Mouse (Mus musculus) heart, adult 2 months (tissue): ENCODE measurements at regions not wholly inside any gene's neighbourhood (a gene's known extent, or its start where the extent isn't known, plus 50 kb on each side); places are given as distances from the start of the nearest gene placed in this dataset.

Source experiments
- DNase-seq, 2 experiments: peaks; one replicate each; pipeline ENCODE4 v3.0.0; 2021
- H3K27ac ChIP-seq: fragments of 200-600 bp; 2 replicates; pipeline ENCODE4 v1.8.1; 2022
- H3K27me3 ChIP-seq: fragments of 200-500 bp; 2 replicates; pipeline ENCODE4 v1.6.1; 2012; ENCODE audit warnings: mild to moderate bottlenecking, low read length, inconsistent platforms, mixed read lengths; ENCODE audit not compliant: control insufficient read depth, insufficient read depth
- H3K36me3 ChIP-seq: fragments of 200-500 bp; 2 replicates; pipeline ENCODE4 v1.6.1; 2012; ENCODE audit warnings: low read length, inconsistent platforms; ENCODE audit not compliant: control insufficient read depth, insufficient read depth
- H3K4me1 ChIP-seq: fragments of 200-500 bp; 2 replicates; pipeline ENCODE4 v1.6.1; 2011; ENCODE audit warnings: low read length; ENCODE audit not compliant: control insufficient read depth, insufficient read depth
- H3K4me3 ChIP-seq: fragments of 200-600 bp; 2 replicates; pipeline ENCODE4 v1.8.1; 2022
- H3K79me2 ChIP-seq: fragments of 200-500 bp; replicated peaks from 2 replicates; pipeline ENCODE4 v1.6.1; 2012; ENCODE audit warnings: mild to moderate bottlenecking, inconsistent platforms, low read length, moderate library complexity, mixed read lengths; ENCODE audit not compliant: control insufficient read depth, insufficient read depth
- H3K9ac ChIP-seq: fragments of 200-500 bp; 2 replicates; pipeline ENCODE4 v1.6.1; 2012; ENCODE audit warnings: low read depth, mild to moderate bottlenecking, control low read depth, inconsistent platforms, low read length, mixed read lengths
- CTCF ChIP-seq: fragments of 200-600 bp; IDR thresholded peaks from 2 replicates; pipeline ENCODE4 v1.8.1; 2022; ENCODE audit warnings: antibody characterized with exemption, mild to moderate bottlenecking, moderate library complexity
- EP300 ChIP-seq: fragments of 200-500 bp; IDR thresholded peaks from 2 replicates; pipeline ENCODE4 v1.6.1; 2011; ENCODE audit warnings: low read depth, low read length, control low read depth; ENCODE audit not compliant: insufficient read depth
- POLR2A ChIP-seq: fragments of 200-500 bp; IDR thresholded peaks from 2 replicates; pipeline ENCODE4 v1.6.1; 2011; ENCODE audit warnings: mild to moderate bottlenecking, low read depth, low read length, control low read depth; ENCODE audit not compliant: insufficient read depth
- WGBS: fragments of 180-500 bp; shearing (Covaris S2); methylation state at CpG from one replicate; pipeline ENCODE4 v1.1.7; 2018; 5-methylcytosine and 5-hydroxymethylcytosine counted together
- intact Hi-C: fragments of 180-260 bp; cut with DNase I; formaldehyde crosslinking; loops from one replicate; pipeline ENCODE4 v1.15.1; 2025

DNA sequence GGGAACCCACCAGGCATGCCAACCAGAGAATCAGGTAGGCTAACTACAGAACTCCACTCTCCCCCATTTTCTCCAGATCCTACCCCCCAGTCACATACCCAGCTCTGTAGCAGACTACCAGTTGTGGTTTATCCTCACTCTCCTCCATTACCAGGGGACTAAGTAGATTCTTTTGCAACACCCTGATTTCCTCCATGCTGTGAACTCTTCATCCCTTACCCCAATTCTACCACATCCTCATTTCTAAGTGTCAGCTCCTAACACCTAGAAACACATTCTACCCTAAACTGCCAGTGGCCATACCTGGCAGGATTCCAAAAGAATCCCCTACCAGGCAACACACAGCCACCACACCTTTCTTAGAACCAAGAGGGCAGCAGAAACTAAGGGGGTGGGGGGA is 310.9 kb downstream of the Kcnrg start:
- no peaks in the 10 kb centered on the region for H3K79me2 ChIP-seq
- intact Hi-C loops: no loop called here
- TF ChIP-seq EP300 (no peak), CTCF (no peak), POLR2A (no peak)
- no peaks in the 10 kb centered on the region for H3K4me1 ChIP-seq
- no peaks in the 10 kb centered on the region for H3K27me3 ChIP-seq
- H3K4me3 ChIP-seq: no peak overlapping the region
- H3K9ac ChIP-seq: no peak overlapping the region
- H3K27ac ChIP-seq: no peak overlapping the region
- H3K36me3 ChIP-seq: no peaks in the 10 kb centered on the region
- no peak for DNase-seq

DNA sequence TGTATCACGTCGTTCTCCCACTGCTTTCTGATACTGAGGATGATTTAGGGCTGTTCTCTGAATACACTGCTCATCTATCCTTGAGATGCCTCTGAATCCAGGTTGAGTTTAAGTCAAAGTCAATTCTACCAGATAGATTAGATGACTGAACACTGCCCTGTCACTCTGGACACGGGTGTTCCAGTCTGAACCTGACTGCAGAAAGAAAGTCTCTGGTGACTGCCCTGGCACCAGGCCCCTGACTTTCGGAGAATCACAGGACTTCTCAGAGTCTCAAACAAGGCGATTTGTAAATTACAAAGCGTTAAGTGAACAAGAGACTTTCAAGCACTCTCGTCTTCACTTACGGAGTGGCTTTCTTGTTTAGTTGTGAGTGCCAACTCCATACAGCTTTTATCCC is 324.6 kb downstream of the Kcnrg start:
- Histone ChIP-seq H3K9ac (no peak overlapping the region), H3K4me1 (no peaks in the 10 kb centered on the region), H3K4me3 (no peak overlapping the region), H3K36me3 (no peaks in the 10 kb centered on the region), H3K27me3 (no peaks in the 10 kb centered on the region), H3K79me2 (no peaks in the 10 kb centered on the region), H3K27ac (no peak overlapping the region)
- TF ChIP-seq EP300: no peak
- no peak for TF ChIP-seq CTCF
- no peak for TF ChIP-seq POLR2A
- DNase-seq: no peak
- intact Hi-C loops: no loop called here
- 79% methylated on average over 8 of the region's 8 CpGs for WGBS

DNA sequence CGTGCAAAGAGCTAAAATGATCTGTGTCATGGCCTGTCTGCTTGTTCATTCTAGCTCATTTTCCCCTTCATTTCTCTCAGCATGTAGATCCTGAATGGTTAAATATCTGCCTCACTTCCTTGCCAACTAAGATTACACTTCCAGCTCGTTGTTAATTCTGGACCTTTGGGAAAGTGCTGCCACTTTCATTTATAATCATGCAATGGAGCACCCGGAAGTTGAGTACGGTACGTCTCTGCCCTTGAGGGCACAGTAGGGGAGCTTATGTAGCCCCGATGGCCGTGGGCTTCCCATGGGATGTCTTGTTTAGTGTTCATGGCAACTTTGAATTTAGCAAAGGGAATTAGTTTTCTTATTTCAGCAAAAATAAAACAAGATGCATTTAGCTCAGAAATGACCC is 334.4 kb downstream of the Kcnrg start:
- no peak overlapping the region for H3K9ac ChIP-seq
- no peak overlapping the region for H3K27ac ChIP-seq
- no peak overlapping the region for H3K4me3 ChIP-seq
- DNase-seq: no peak
- H3K36me3 ChIP-seq: no peaks in the 10 kb centered on the region
- intact Hi-C loops: no loop called here
- no peaks in the 10 kb centered on the region for H3K79me2 ChIP-seq
- 45% methylated on average over 7 of the region's 7 CpGs for WGBS
- H3K27me3 ChIP-seq: no peaks in the 10 kb centered on the region
- H3K4me1 ChIP-seq: no peaks in the 10 kb centered on the region
- no peak for TF ChIP-seq EP300
- no peak for TF ChIP-seq POLR2A
- no peak for TF ChIP-seq CTCF

DNA sequence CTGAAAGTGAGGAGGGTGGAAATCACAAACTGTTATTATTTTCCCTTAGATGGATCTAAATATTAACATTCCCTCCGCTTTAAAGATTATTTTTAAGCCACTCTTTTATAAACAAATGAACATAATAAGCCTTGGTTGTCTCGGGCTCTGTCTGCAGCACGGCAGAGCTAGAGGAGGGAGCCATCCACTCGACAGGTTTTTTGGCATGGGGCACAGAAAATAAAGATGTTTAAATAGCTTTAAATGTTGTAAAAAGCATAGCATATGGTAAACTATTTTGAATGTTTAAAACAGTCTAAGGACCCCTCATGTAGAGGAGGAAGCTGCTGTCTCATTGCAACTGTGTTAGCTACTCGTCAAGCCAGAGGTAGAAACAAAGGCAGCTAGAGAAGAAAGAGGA is 338.4 kb downstream of the Kcnrg start:
- H3K27me3 ChIP-seq: no peaks in the 10 kb centered on the region
- H3K4me3 ChIP-seq: no peak overlapping the region
- intact Hi-C loops: no loop called here
- H3K4me1 ChIP-seq: peaks cover 1% of the 10 kb centered on the region; the same call in 1 of the 2 replicates
- H3K27ac ChIP-seq: no peak overlapping the region
- no peak for DNase-seq
- no peaks in the 10 kb centered on the region for H3K36me3 ChIP-seq
- H3K9ac ChIP-seq: no peak overlapping the region
- TF ChIP-seq EP300: no peak
- TF ChIP-seq CTCF: no peak
- no peak for TF ChIP-seq POLR2A
- no peaks in the 10 kb centered on the region for H3K79me2 ChIP-seq
- 70% methylated on average over 5 of the region's 5 CpGs for WGBS

DNA sequence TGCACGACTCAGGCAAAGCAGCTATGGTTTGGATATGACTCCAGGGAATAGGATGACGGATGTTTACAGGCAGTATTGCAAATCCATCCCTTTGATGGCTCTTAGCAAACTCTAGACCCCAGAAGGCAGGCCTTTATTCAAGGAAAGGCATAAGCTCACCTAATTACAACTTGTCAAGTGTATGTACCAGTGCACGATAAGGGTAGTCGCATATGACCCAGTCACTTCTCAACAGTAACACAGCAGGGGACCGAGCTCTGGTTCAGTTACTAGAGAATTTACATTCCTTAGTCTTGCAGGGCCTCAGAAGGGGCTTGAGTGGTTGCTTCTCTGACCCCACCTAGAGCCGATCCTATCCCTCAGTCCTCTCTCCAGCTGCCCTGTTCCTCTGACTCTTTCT is 342.2 kb downstream of the Kcnrg start:
- Histone ChIP-seq H3K4me3 (no peak overlapping the region), H3K36me3 (no peaks in the 10 kb centered on the region), H3K9ac (no peak overlapping the region), H3K4me1 (peaks cover 1% of the 10 kb centered on the region; the same call in 1 of the 2 replicates), H3K79me2 (no peaks in the 10 kb centered on the region), H3K27ac (no peak overlapping the region), H3K27me3 (no peaks in the 10 kb centered on the region)
- 85% methylated on average over 6 of the region's 6 CpGs for WGBS
- intact Hi-C loops: no loop called here
- no peak for DNase-seq
- no peak for TF ChIP-seq POLR2A
- no peak for TF ChIP-seq EP300
- no peak for TF ChIP-seq CTCF

DNA sequence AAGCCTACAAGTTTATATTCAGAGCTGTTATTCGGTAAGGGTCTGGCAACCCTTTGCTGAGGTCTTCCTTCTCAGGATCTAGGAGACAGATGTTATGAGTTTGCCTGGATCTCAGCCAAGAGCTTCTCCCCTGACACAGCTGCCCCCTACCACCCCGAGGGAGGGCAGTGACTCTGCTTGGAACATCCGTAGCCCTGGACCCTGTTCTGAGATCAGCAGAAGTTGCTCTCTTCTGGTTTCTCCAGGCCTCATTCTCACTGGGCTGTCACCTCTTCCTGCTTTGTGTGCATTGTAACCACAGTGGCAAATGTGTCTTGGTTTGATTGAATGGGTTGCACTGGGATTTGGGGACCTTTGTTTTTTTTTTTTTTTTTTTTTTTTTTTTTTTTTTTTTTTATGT is 342.4 kb upstream of the Rnaseh2b start:
- peaks cover 1% of the 10 kb centered on the region; the same call in 1 of the 2 replicates for H3K4me1 ChIP-seq
- intact Hi-C loops: no loop called here
- H3K27ac ChIP-seq: no peak overlapping the region
- no peaks in the 10 kb centered on the region for H3K79me2 ChIP-seq
- TF ChIP-seq EP300 (no peak), CTCF (no peak), POLR2A (no peak)
- no peaks in the 10 kb centered on the region for H3K36me3 ChIP-seq
- H3K4me3 ChIP-seq: no peak overlapping the region
- H3K9ac ChIP-seq: no peak overlapping the region
- no peaks in the 10 kb centered on the region for H3K27me3 ChIP-seq
- 44% methylated on average over 3 of the region's 3 CpGs for WGBS
- DNase-seq: no peak

DNA sequence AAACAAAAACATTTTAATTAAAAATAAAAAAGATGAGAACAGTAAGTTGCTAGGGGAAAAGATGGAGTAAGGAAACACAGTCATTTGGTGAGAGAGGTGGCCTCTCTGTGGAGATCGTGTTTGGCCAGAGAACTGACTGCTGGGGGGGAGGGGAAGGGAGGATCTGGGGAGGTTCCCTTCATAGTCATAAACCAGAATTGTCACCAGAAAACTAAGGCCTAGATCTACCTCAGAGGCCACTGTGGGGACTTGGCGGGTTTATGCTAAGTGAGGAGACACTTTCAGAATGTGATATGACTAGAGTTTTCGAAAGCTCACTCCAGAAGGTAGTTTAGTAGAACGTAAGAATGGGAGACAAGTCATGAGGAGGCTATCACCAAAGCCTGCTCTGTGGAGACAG is 339.4 kb upstream of the Rnaseh2b start:
- Histone ChIP-seq H3K4me1 (peaks cover 1% of the 10 kb centered on the region; the same call in 1 of the 2 replicates), H3K27ac (no peak overlapping the region), H3K9ac (no peak overlapping the region), H3K4me3 (no peak overlapping the region), H3K27me3 (no peaks in the 10 kb centered on the region), H3K79me2 (no peaks in the 10 kb centered on the region), H3K36me3 (no peaks in the 10 kb centered on the region)
- TF ChIP-seq CTCF: no peak
- TF ChIP-seq POLR2A: no peak
- TF ChIP-seq EP300: no peak
- no peak for DNase-seq
- 84% methylated on average over 4 of the region's 4 CpGs for WGBS
- intact Hi-C loops: no loop called here
